Mouse (Mus musculus) CH12.LX (cell line): ENCODE results near the gene Kcnh7. TPM values are rescaled to one million over a fixed set of nuclear protein-coding genes. Genes with fewer than 3 reads are reported as not detected.

ENCODE experiments used
- DNase-seq: peaks from one replicate; pipeline ENCODE4 v3.0.0-alpha.2; 2013; ENCODE audit errors: extremely low read depth
- H3K27ac ChIP-seq: 2 replicates; pipeline ENCODE4 v1.5.1; 2012; ENCODE audit warnings: low read depth, mild to moderate bottlenecking, control low read depth, moderate library complexity; ENCODE audit not compliant: insufficient read depth
- H3K27me3 ChIP-seq: replicated peaks from 2 replicates; pipeline ENCODE3; 2012; ENCODE audit warnings: inconsistent platforms
- H3K36me3 ChIP-seq, 2 experiments: replicated peaks in 1 of 2; 2 replicates each; pipeline versions ENCODE3 to v1.6.1; 2012; ENCODE audit warnings: inconsistent platforms in 1 of 2, low read length in 1 of 2, mild to moderate bottlenecking in 1 of 2, mixed read lengths in 1 of 2, moderate library complexity in 1 of 2; ENCODE audit not compliant: control insufficient read depth in 1 of 2, insufficient read depth in 1 of 2
- H3K4me1 ChIP-seq, 2 experiments: 2 replicates each; pipeline ENCODE4 v1.6.1; 2012; ENCODE audit warnings: inconsistent platforms in 1 of 2, moderate library complexity in 1 of 2; ENCODE audit not compliant: insufficient read depth in 2 of 2, control insufficient read depth in 1 of 2
- H3K4me2 ChIP-seq: 2 replicates; pipeline ENCODE4 v1.6.1; 2012; ENCODE audit warnings: low read depth, mild to moderate bottlenecking, control low read depth; ENCODE audit not compliant: poor library complexity, insufficient read depth, severe bottlenecking
- H3K4me3 ChIP-seq, 3 experiments: fragments of 150-350 bp in 1 of 3; sonication (generic) in 1 of 3; replicated peaks in 1 of 3; 2 replicates each; pipeline versions ENCODE3 to v1.5.1; 2011 to 2012; ENCODE audit warnings: low read depth in 2 of 3, low read length in 2 of 3, mild to moderate bottlenecking in 2 of 3, moderate library complexity in 2 of 3, control low read depth in 1 of 3, improper control_type of control experiment in 1 of 3, inconsistent platforms in 1 of 3, mixed read lengths in 1 of 3; ENCODE audit not compliant: poor library complexity in 1 of 3
- H3K79me2 ChIP-seq: replicated peaks from 2 replicates; pipeline ENCODE4 v1.6.1; 2012; ENCODE audit warnings: mild to moderate bottlenecking, moderate library complexity; ENCODE audit not compliant: control insufficient read depth, poor library complexity, insufficient read depth, severe bottlenecking; ENCODE audit errors: extremely low read depth
- H3K9ac ChIP-seq: 2 replicates; pipeline ENCODE4 v1.6.1; 2012; ENCODE audit warnings: low read depth, mild to moderate bottlenecking, control low read depth, moderate library complexity; ENCODE audit not compliant: insufficient read depth
- H3K9me3 ChIP-seq: replicated peaks from 2 replicates; pipeline ENCODE3; 2012; ENCODE audit warnings: low read length, inconsistent platforms, mixed read lengths
- BHLHE40 ChIP-seq: IDR thresholded peaks from 2 replicates; pipeline ENCODE4 v1.6.1; 2011; ENCODE audit warnings: mild to moderate bottlenecking, low read depth, low read length, improper control_type of control experiment
- ELF1 ChIP-seq: IDR thresholded peaks from 2 replicates; pipeline ENCODE4 v1.6.1; 2014; ENCODE audit warnings: low read depth, mild to moderate bottlenecking, inconsistent platforms, low read length, improper control_type of control experiment
- EP300 ChIP-seq: IDR thresholded peaks from 2 replicates; pipeline ENCODE4 v1.6.1; 2011; ENCODE audit warnings: low read length, improper control_type of control experiment
- ETS1 ChIP-seq: conservative IDR thresholded peaks from 2 replicates; pipeline ENCODE4 v1.6.1; 2012; ENCODE audit warnings: low read depth, mild to moderate bottlenecking, inconsistent platforms, low read length, improper control_type of control experiment, moderate library complexity
- GABPA ChIP-seq: IDR thresholded peaks from 2 replicates; pipeline ENCODE4 v1.6.1; 2012; ENCODE audit warnings: low read depth, low read length, improper control_type of control experiment, inconsistent platforms; ENCODE audit not compliant: insufficient replicate concordance
- HCFC1 ChIP-seq: IDR thresholded peaks from 2 replicates; pipeline ENCODE4 v1.6.1; 2012; ENCODE audit warnings: low read depth, mild to moderate bottlenecking, inconsistent platforms, low read length, improper control_type of control experiment
- IRF4 ChIP-seq: IDR thresholded peaks from 2 replicates; pipeline ENCODE4 v1.6.1; 2014; ENCODE audit warnings: low read depth, mild to moderate bottlenecking, inconsistent platforms, low read length, improper control_type of control experiment
- JUN ChIP-seq: IDR thresholded peaks from 2 replicates; pipeline ENCODE4 v1.6.1; 2011; ENCODE audit warnings: low read depth, mild to moderate bottlenecking, low read length, improper control_type of control experiment, moderate library complexity; ENCODE audit not compliant: insufficient read depth
- MAFK ChIP-seq: IDR thresholded peaks from 2 replicates; pipeline ENCODE4 v1.6.1; 2011; ENCODE audit warnings: low read length, improper control_type of control experiment; ENCODE audit not compliant: insufficient replicate concordance
- MAZ ChIP-seq: IDR thresholded peaks from 2 replicates; pipeline ENCODE4 v1.6.1; 2012; ENCODE audit warnings: low read depth, mild to moderate bottlenecking, inconsistent platforms, low read length, improper control_type of control experiment, moderate library complexity
- MEF2A ChIP-seq: IDR thresholded peaks from 2 replicates; pipeline ENCODE4 v1.6.1; 2014; ENCODE audit warnings: low read depth, mild to moderate bottlenecking, inconsistent platforms, low read length, improper control_type of control experiment, borderline replicate concordance
- MXI1 ChIP-seq: IDR thresholded peaks from 2 replicates; pipeline ENCODE4 v1.6.1; 2011; ENCODE audit warnings: mild to moderate bottlenecking, low read depth, low read length, improper control_type of control experiment
- MYC ChIP-seq: IDR thresholded peaks from 2 replicates; pipeline ENCODE4 v1.6.1; 2011; ENCODE audit warnings: low read depth, mild to moderate bottlenecking, improper control_type of control experiment, low read length
- NELFE ChIP-seq: IDR thresholded peaks from 2 replicates; pipeline ENCODE4 v1.6.1; 2011; ENCODE audit warnings: low read depth, low read length, improper control_type of control experiment
- PAX5 ChIP-seq: IDR thresholded peaks from 2 replicates; pipeline ENCODE4 v1.6.1; 2012; ENCODE audit warnings: low read length, inconsistent platforms, mixed read lengths
- POLR2AphosphoS2 ChIP-seq: IDR thresholded peaks from 2 replicates; pipeline ENCODE4 v1.6.1; 2011; ENCODE audit warnings: low read depth, low read length, improper control_type of control experiment
- SIN3A ChIP-seq: IDR thresholded peaks from 2 replicates; pipeline ENCODE4 v1.6.1; 2012; ENCODE audit warnings: low read length, improper control_type of control experiment, inconsistent platforms
- USF1 ChIP-seq: IDR thresholded peaks from 2 replicates; pipeline ENCODE4 v1.6.1; 2014; ENCODE audit warnings: low read depth, mild to moderate bottlenecking, inconsistent platforms, low read length, improper control_type of control experiment
- USF2 ChIP-seq: conservative IDR thresholded peaks from 2 replicates; pipeline ENCODE4 v1.6.1; 2011; ENCODE audit warnings: low read depth, low read length, improper control_type of control experiment
- ZC3H11A ChIP-seq: IDR thresholded peaks from 2 replicates; pipeline ENCODE4 v1.6.1; 2012; ENCODE audit warnings: low read depth, mild to moderate bottlenecking, inconsistent platforms, low read length, improper control_type of control experiment
- ZMIZ1 ChIP-seq: IDR thresholded peaks from 2 replicates; pipeline ENCODE4 v1.6.1; 2012; ENCODE audit warnings: low read depth, mild to moderate bottlenecking, inconsistent platforms, low read length, improper control_type of control experiment
- ZNF384 ChIP-seq: IDR thresholded peaks from 2 replicates; pipeline ENCODE4 v1.6.1; 2012; ENCODE audit warnings: low read depth, low read length, improper control_type of control experiment, inconsistent platforms
- dilution Hi-C: fragments of 300-500 bp; cut with MboI; formaldehyde crosslinking; loops from 2 replicates; pipeline ENCODE4 v1.14.3; 2020; ENCODE audit warnings: low sequenced_read_pairs; ENCODE audit not compliant: extremely low pct_unique_long_range_greater_than_20kb, extremely low pct_ligation_motif_present
- in situ Hi-C: fragments of 300-500 bp; cut with MboI; formaldehyde crosslinking; loops from 3 replicates; pipeline ENCODE4 v1.14.3; 2019; ENCODE audit warnings: low sequenced_read_pairs, low pct_ligation_motif_present, low pct_unique_long_range_greater_than_20kb, mixed read lengths
- polyA plus RNA-seq: library from polyadenylated mRNA; unstranded; fragments of >175 nt; gene quantifications from 2 replicates; pipeline ENCODE4 v1.2.1, GENCODE M21; 2012; ENCODE audit warnings: low read depth; ENCODE audit not compliant: insufficient read length
- total RNA-seq, 2 experiments: library from RNA; depleted of rRNA; stranded (reverse); fragments of 300-350 nt in 1 of 2; fragments of >200 nt in 1 of 2; gene quantifications; 2 replicates each; pipeline ENCODE4 v1.2.3; 2012 to 2014

The Kcnh7 gene
- total and polyA plus RNA-seq, 3 experiments: 0.10 TPM; not detected in 2

- DNase-seq: no peak
- Histone ChIP-seq H3K79me2 (no peaks in the 10 kb centered on the region), H3K27me3 (no peaks in the 10 kb centered on the region), H3K36me3 (no peaks in the 10 kb centered on the region), H3K4me3 (no peak overlapping the region), H3K9ac (no peak overlapping the region), H3K4me2 (no peak overlapping the region), H3K27ac (no peak overlapping the region), H3K4me1 (no peaks in the 10 kb centered on the region), H3K9me3 (no peaks in the 10 kb centered on the region)
- TF ChIP-seq NELFE (no peak), POLR2AphosphoS2 (no peak), PAX5 (no peak), GABPA (no peak), MXI1 (no peak), MEF2A (no peak), IRF4 (no peak), BHLHE40 (no peak), SIN3A (no peak), ZC3H11A (no peak), ETS1 (no peak), HCFC1 (no peak), JUN (no peak), MAFK (no peak), ZMIZ1 (no peak), USF2 (no peak), USF1 (no peak), MAZ (no peak), ELF1 (no peak)
- dilution Hi-C loops: no loop called here
- in situ Hi-C loops: no loop called here
Measured at GRCm38 (mm10) chr2:63091775-63092174, 92.3 kb downstream of the Kcnh7 start.

GRCm38 (mm10) chr2:63090447-63090846 lies 93.6 kb downstream of the Kcnh7 start:
- H3K79me2 ChIP-seq: no peaks in the 10 kb centered on the region
- H3K4me1 ChIP-seq: no peaks in the 10 kb centered on the region
- no peak for DNase-seq
- in situ Hi-C loops (no loop called here), dilution Hi-C loops (no loop called here)
- H3K27ac ChIP-seq: no peak overlapping the region
- no peak overlapping the region for H3K4me3 ChIP-seq
- no peak overlapping the region for H3K4me2 ChIP-seq
- no peak for TF ChIP-seq PAX5
- TF ChIP-seq USF1: no peak
- TF ChIP-seq IRF4: no peak
- TF ChIP-seq USF2: no peak
- TF ChIP-seq ZNF384: no peak
- TF ChIP-seq MAFK: no peak
- TF ChIP-seq EP300: no peak
- no peak for TF ChIP-seq ZMIZ1
- no peak for TF ChIP-seq MYC
- no peak for TF ChIP-seq MAZ
- H3K27me3 ChIP-seq: no peaks in the 10 kb centered on the region
- H3K9ac ChIP-seq: no peak overlapping the region
- H3K9me3 ChIP-seq: no peaks in the 10 kb centered on the region
- H3K36me3 ChIP-seq: no peaks in the 10 kb centered on the region
